Mouse (Mus musculus) heart, adult 8-10 months (tissue): ENCODE results near the gene Trp53bp2. TPM values are rescaled to one million over a fixed set of nuclear protein-coding genes. Genes with fewer than 3 reads are reported as not detected.

Experiments
- DNase-seq: peaks from one replicate; pipeline ENCODE4 v3.0.0; 2022; ENCODE audit warnings: low spot score
- total RNA-seq, 4 experiments: library from RNA; stranded (reverse); gene quantifications; 2 replicates each; pipeline ENCODE4 v1.2.4; 2022

Gene Trp53bp2
- total RNA-seq, result 10 to 100 TPM in 2 of 4 experiments, 1 to 10 TPM in 2; 9.7 to 11.2 (median 10.5) TPM

GRCm38 (mm10) chr1:182408684-182409327, at the start of gene Trp53bp2:
Gene Trp53bp2 (plus strand): TSS chr1:182409172.
- peak; percentile 98 for DNase-seq

GRCm38 (mm10) chr1:182362703-182363102, 46.3 kb upstream of the Trp53bp2 start:
- no peak for DNase-seq

- DNase-seq, result no peak
Measured at GRCm38 (mm10) chr1:182363683-182364404, 45.1 kb upstream of the Trp53bp2 start.

- DNase-seq, result no peak
Measured at GRCm38 (mm10) chr1:182368309-182368708, 40.7 kb upstream of the Trp53bp2 start.

- no peak for DNase-seq
Measured at GRCm38 (mm10) chr1:182368782-182369181, 40.2 kb upstream of the Trp53bp2 start.

GRCm38 (mm10) chr1:182369435-182369834, 39.5 kb upstream of the Trp53bp2 start:
- DNase-seq, result no peak

GRCm38 (mm10) chr1:182371891-182372290, 37.1 kb upstream of the Trp53bp2 start:
- no peak for DNase-seq

GRCm38 (mm10) chr1:182376221-182376620, 32.8 kb upstream of the Trp53bp2 start:
- DNase-seq, result peak; percentile 32

- DNase-seq, result no peak
Measured at GRCm38 (mm10) chr1:182376826-182377225, 32.1 kb upstream of the Trp53bp2 start.

GRCm38 (mm10) chr1:182377519-182377918, 31.5 kb upstream of the Trp53bp2 start:
- DNase-seq, result no peak

GRCm38 (mm10) chr1:182378205-182378835, 30.7 kb upstream of the Trp53bp2 start:
- DNase-seq, result no peak

- no peak for DNase-seq
Measured at GRCm38 (mm10) chr1:182378876-182379275, 30.1 kb upstream of the Trp53bp2 start.

- no peak for DNase-seq
Measured at GRCm38 (mm10) chr1:182380683-182381082, 28.3 kb upstream of the Trp53bp2 start.

GRCm38 (mm10) chr1:182381327-182381726, 27.6 kb upstream of the Trp53bp2 start:
- no peak for DNase-seq

GRCm38 (mm10) chr1:182383096-182383495, 25.9 kb upstream of the Trp53bp2 start:
- DNase-seq, result no peak

- no peak for DNase-seq
Measured at GRCm38 (mm10) chr1:182386449-182386848, 22.5 kb upstream of the Trp53bp2 start.

- DNase-seq, result no peak
Measured at GRCm38 (mm10) chr1:182388729-182389128, 20.2 kb upstream of the Trp53bp2 start.

GRCm38 (mm10) chr1:182398171-182398570, 10.8 kb upstream of the Trp53bp2 start:
- DNase-seq, result no peak

GRCm38 (mm10) chr1:182398780-182399179, 10.2 kb upstream of the Trp53bp2 start:
- no peak for DNase-seq

GRCm38 (mm10) chr1:182399205-182399604, 9.8 kb upstream of the Trp53bp2 start:
- no peak for DNase-seq

- DNase-seq, result no peak
Measured at GRCm38 (mm10) chr1:182399908-182400307, 9.1 kb upstream of the Trp53bp2 start.

- DNase-seq, result no peak
Measured at GRCm38 (mm10) chr1:182403076-182403475, 5.9 kb upstream of the Trp53bp2 start.

GRCm38 (mm10) chr1:182406621-182407020, 2.4 kb upstream of the Trp53bp2 start:
- no peak for DNase-seq
